Mouse (Mus musculus): ENCODE results near the gene Ing3. TPM values are rescaled to one million over a fixed set of nuclear protein-coding genes. Genes with fewer than 3 reads are reported as not detected.

The Ing3 gene
- 49.8 and 56.9 TPM in 2 replicates for polyA plus RNA-seq (2014; fragmentation: Nextera tagmentation; extraction: Ambion mirVana)

- Histone ChIP-seq H3K4me2 (replicated peaks; ENCODE audit: low read depth, low read length) (peak within 1 kb of the TSS; percentile 52), H3K4me3 (ENCODE audit: low read depth, low read length) (peak within 1 kb of the TSS; percentile 67), H3K36me3 (ENCODE audit: control insufficient read depth, insufficient read depth, low read length) (peaks cover 9% of the 10 kb centered on the region), H3K27me3 (ENCODE audit: control insufficient read depth, insufficient read depth, low read length) (no peaks in the 10 kb centered on the region), H3K9ac (replicated peaks; ENCODE audit: low read depth, low read length) (peak within 1 kb of the TSS; percentile 79), H3K27ac (ENCODE audit: low read length) (peak within 1 kb of the TSS; percentile 98), H3K4me1 (ENCODE audit: control insufficient read depth, insufficient read depth, low read length) (peaks cover 4% of the 10 kb centered on the region; the same call in 1 of the 2 replicates), H3K9me3 (ENCODE audit: control insufficient read depth, low read depth, low read length) (no peaks in the 10 kb centered on the region)
- under 1% methylated on average over 35 of the region's 35 CpGs for WGBS
- ATAC-seq (ENCODE audit: insufficient number of reproducible peaks, insufficient read depth, low FRiP score, low read depth): peak; percentile 97
Measured at GRCm38 (mm10) chr6:21949226-21949731, at the start of gene Ing3. Gene Ing3, plus strand, starts transcription at chr6:21949571.

- H3K27me3 ChIP-seq (ENCODE audit: control insufficient read depth, insufficient read depth, low read length): no peaks in the 10 kb centered on the region
- no peak for ATAC-seq (ENCODE audit: insufficient number of reproducible peaks, insufficient read depth, low FRiP score, low read depth)
- no peak overlapping the region for H3K27ac ChIP-seq (ENCODE audit: low read length)
- no peak overlapping the region for H3K4me3 ChIP-seq (ENCODE audit: low read depth, low read length)
- H3K9me3 ChIP-seq (ENCODE audit: control insufficient read depth, low read depth, low read length): no peaks in the 10 kb centered on the region
- H3K9ac ChIP-seq (replicated peaks; ENCODE audit: low read depth, low read length): no peak overlapping the region
- H3K36me3 ChIP-seq (ENCODE audit: control insufficient read depth, insufficient read depth, low read length): no peaks in the 10 kb centered on the region
- no peak overlapping the region for H3K4me2 ChIP-seq (replicated peaks; ENCODE audit: low read depth, low read length)
- H3K4me1 ChIP-seq (ENCODE audit: control insufficient read depth, insufficient read depth, low read length): no peaks in the 10 kb centered on the region
Measured at GRCm38 (mm10) chr6:21909720-21910119, 39.7 kb upstream of the Ing3 start.

GRCm38 (mm10) chr6:21910804-21911203 is 38.6 kb upstream of the Ing3 start:
- Histone ChIP-seq H3K4me3 (ENCODE audit: low read depth, low read length) (no peak overlapping the region), H3K9me3 (ENCODE audit: control insufficient read depth, low read depth, low read length) (no peaks in the 10 kb centered on the region), H3K4me2 (replicated peaks; ENCODE audit: low read depth, low read length) (no peak overlapping the region), H3K9ac (replicated peaks; ENCODE audit: low read depth, low read length) (no peak overlapping the region), H3K27ac (ENCODE audit: low read length) (no peak overlapping the region), H3K36me3 (ENCODE audit: control insufficient read depth, insufficient read depth, low read length) (no peaks in the 10 kb centered on the region), H3K27me3 (ENCODE audit: control insufficient read depth, insufficient read depth, low read length) (no peaks in the 10 kb centered on the region), H3K4me1 (ENCODE audit: control insufficient read depth, insufficient read depth, low read length) (no peaks in the 10 kb centered on the region)
- no peak for ATAC-seq (ENCODE audit: insufficient number of reproducible peaks, insufficient read depth, low FRiP score, low read depth)
- WGBS: 82% methylated on average over 6 of the region's 6 CpGs

GRCm38 (mm10) chr6:21916591-21916990 is 32.8 kb upstream of the Ing3 start:
- WGBS: 91% methylated on average over 2 of the region's 2 CpGs
- no peak for ATAC-seq (ENCODE audit: insufficient number of reproducible peaks, insufficient read depth, low FRiP score, low read depth)

GRCm38 (mm10) chr6:21924150-21924549 is 25.2 kb upstream of the Ing3 start:
- H3K9ac ChIP-seq (replicated peaks; ENCODE audit: low read depth, low read length): no peak overlapping the region
- H3K27me3 ChIP-seq (ENCODE audit: control insufficient read depth, insufficient read depth, low read length): no peaks in the 10 kb centered on the region
- no peaks in the 10 kb centered on the region for H3K4me1 ChIP-seq (ENCODE audit: control insufficient read depth, insufficient read depth, low read length)
- no peak overlapping the region for H3K4me3 ChIP-seq (ENCODE audit: low read depth, low read length)
- no peak overlapping the region for H3K4me2 ChIP-seq (replicated peaks; ENCODE audit: low read depth, low read length)
- ATAC-seq (ENCODE audit: insufficient number of reproducible peaks, insufficient read depth, low FRiP score, low read depth): no peak
- no peaks in the 10 kb centered on the region for H3K36me3 ChIP-seq (ENCODE audit: control insufficient read depth, insufficient read depth, low read length)
- H3K9me3 ChIP-seq (ENCODE audit: control insufficient read depth, low read depth, low read length): no peaks in the 10 kb centered on the region
- WGBS: 34% methylated on average over 1 of the region's 1 CpGs
- H3K27ac ChIP-seq (ENCODE audit: low read length): no peak overlapping the region

More at GRCm38 (mm10) chr6:21916591-21916990, 32.8 kb upstream of the Ing3 start:
- Histone ChIP-seq H3K4me3 (ENCODE audit: low read depth, low read length) (no peak overlapping the region), H3K4me1 (ENCODE audit: control insufficient read depth, insufficient read depth, low read length) (no peaks in the 10 kb centered on the region), H3K27ac (ENCODE audit: low read length) (no peak overlapping the region), H3K4me2 (replicated peaks; ENCODE audit: low read depth, low read length) (no peak overlapping the region), H3K9me3 (ENCODE audit: control insufficient read depth, low read depth, low read length) (no peaks in the 10 kb centered on the region), H3K36me3 (ENCODE audit: control insufficient read depth, insufficient read depth, low read length) (no peaks in the 10 kb centered on the region), H3K9ac (replicated peaks; ENCODE audit: low read depth, low read length) (no peak overlapping the region), H3K27me3 (ENCODE audit: control insufficient read depth, insufficient read depth, low read length) (no peaks in the 10 kb centered on the region)

- no peak overlapping the region for H3K4me3 ChIP-seq (ENCODE audit: low read depth, low read length)
- H3K9me3 ChIP-seq (ENCODE audit: control insufficient read depth, low read depth, low read length): no peaks in the 10 kb centered on the region
- no peak overlapping the region for H3K27ac ChIP-seq (ENCODE audit: low read length)
- H3K27me3 ChIP-seq (ENCODE audit: control insufficient read depth, insufficient read depth, low read length): no peaks in the 10 kb centered on the region
- 71% methylated on average over 4 of the region's 4 CpGs for WGBS
- no peaks in the 10 kb centered on the region for H3K36me3 ChIP-seq (ENCODE audit: control insufficient read depth, insufficient read depth, low read length)
- no peak overlapping the region for H3K4me2 ChIP-seq (replicated peaks; ENCODE audit: low read depth, low read length)
- no peak overlapping the region for H3K9ac ChIP-seq (replicated peaks; ENCODE audit: low read depth, low read length)
- 0 out of 2 replicates have a peak, but pooled peaks have one; percentile 33 for ATAC-seq (ENCODE audit: insufficient number of reproducible peaks, insufficient read depth, low FRiP score, low read depth)
- no peaks in the 10 kb centered on the region for H3K4me1 ChIP-seq (ENCODE audit: control insufficient read depth, insufficient read depth, low read length)
Measured at GRCm38 (mm10) chr6:21937981-21938635, 11.3 kb upstream of the Ing3 start.

GRCm38 (mm10) chr6:21949771-21950448 is 539 bp downstream of the Ing3 start:
- H3K36me3 ChIP-seq (ENCODE audit: control insufficient read depth, insufficient read depth, low read length): peaks cover 15% of the 10 kb centered on the region
- no peaks in the 10 kb centered on the region for H3K27me3 ChIP-seq (ENCODE audit: control insufficient read depth, insufficient read depth, low read length)
- ATAC-seq (ENCODE audit: insufficient number of reproducible peaks, insufficient read depth, low FRiP score, low read depth): peak; percentile 94
- H3K4me3 ChIP-seq (ENCODE audit: low read depth, low read length): peak overlapping the region; percentile 67
- H3K27ac ChIP-seq (ENCODE audit: low read length): peak overlapping the region; percentile 98
- peak overlapping the region; percentile 52 for H3K4me2 ChIP-seq (replicated peaks; ENCODE audit: low read depth, low read length)
- peaks cover 4% of the 10 kb centered on the region; the same call in 1 of the 2 replicates for H3K4me1 ChIP-seq (ENCODE audit: control insufficient read depth, insufficient read depth, low read length)
- WGBS: under 1% methylated on average over 55 of the region's 68 CpGs
- H3K9ac ChIP-seq (replicated peaks; ENCODE audit: low read depth, low read length): peak overlapping the region; percentile 79
- no peaks in the 10 kb centered on the region for H3K9me3 ChIP-seq (ENCODE audit: control insufficient read depth, low read depth, low read length)

- no peak for ATAC-seq (ENCODE audit: insufficient number of reproducible peaks, insufficient read depth, low FRiP score, low read depth)
- H3K27ac ChIP-seq (ENCODE audit: low read length): no peak overlapping the region
- peaks cover 4% of the 10 kb centered on the region; the same call in 1 of the 2 replicates for H3K4me1 ChIP-seq (ENCODE audit: control insufficient read depth, insufficient read depth, low read length)
- peaks cover 23% of the 10 kb centered on the region for H3K36me3 ChIP-seq (ENCODE audit: control insufficient read depth, insufficient read depth, low read length)
- H3K4me3 ChIP-seq (ENCODE audit: low read depth, low read length): peak overlapping the region; percentile 67
- WGBS: 64% methylated on average over 2 of the region's 2 CpGs
- no peaks in the 10 kb centered on the region for H3K27me3 ChIP-seq (ENCODE audit: control insufficient read depth, insufficient read depth, low read length)
- H3K9me3 ChIP-seq (ENCODE audit: control insufficient read depth, low read depth, low read length): no peaks in the 10 kb centered on the region
- H3K9ac ChIP-seq (replicated peaks; ENCODE audit: low read depth, low read length): peak overlapping the region; percentile 79; the same call in 1 of the 2 replicates
- H3K4me2 ChIP-seq (replicated peaks; ENCODE audit: low read depth, low read length): peak overlapping the region; percentile 52
Measured at GRCm38 (mm10) chr6:21950676-21951075, 1.3 kb downstream of the Ing3 start.

Measured in stomach, embryonic 14.5 days (tissue).